Mouse (Mus musculus) limb, embryonic 11.5 days (tissue): Measurements from ENCODE around the gene Inha. TPM values are rescaled to one million over a fixed set of nuclear protein-coding genes. Genes with fewer than 3 reads are reported as not detected.

ENCODE experiments used
- ATAC-seq: fragments of 200-750 bp; cut with Nextera tagmentation; 2 replicates; pipeline ENCODE4 v1.8.0; 2017; ENCODE audit warnings: low read depth; ENCODE audit not compliant: insufficient number of reproducible peaks, low FRiP score, low TSS enrichment
- DNase-seq: peaks from one replicate; pipeline ENCODE4 v3.0.0-alpha.2; 2015; ENCODE audit warnings: low spot score
- H3K27ac ChIP-seq: fragments of 300-500 bp; sonication (generic); replicated peaks from 2 replicates; pipeline ENCODE4 v1.5.1; 2014; ENCODE audit warnings: low read depth, mild to moderate bottlenecking, low read length
- H3K27me3 ChIP-seq: fragments of 300-500 bp; sonication (generic); 2 replicates; pipeline ENCODE4 v1.6.1; 2014; ENCODE audit warnings: mild to moderate bottlenecking, low read length, mixed read lengths; ENCODE audit not compliant: control insufficient read depth, insufficient read depth
- H3K36me3 ChIP-seq: fragments of 300-500 bp; sonication (generic); 2 replicates; pipeline ENCODE4 v1.6.1; 2014; ENCODE audit warnings: mild to moderate bottlenecking, low read length, moderate library complexity, mixed read lengths; ENCODE audit not compliant: control insufficient read depth, insufficient read depth
- H3K4me1 ChIP-seq: fragments of 300-500 bp; sonication (generic); 2 replicates; pipeline ENCODE4 v1.6.1; 2014; ENCODE audit warnings: low read length, mixed read lengths; ENCODE audit not compliant: control insufficient read depth, insufficient read depth
- H3K4me2 ChIP-seq: fragments of 300-500 bp; sonication (generic); 2 replicates; pipeline ENCODE4 v1.6.1; 2014; ENCODE audit warnings: low read depth, mild to moderate bottlenecking, moderate library complexity; ENCODE audit not compliant: severe bottlenecking
- H3K4me3 ChIP-seq: fragments of 300-500 bp; sonication (generic); 2 replicates; pipeline ENCODE4 v1.5.1; 2014; ENCODE audit warnings: low read depth, low read length
- H3K9ac ChIP-seq: fragments of 300-500 bp; sonication (generic); 2 replicates; pipeline ENCODE4 v1.6.1; 2014; ENCODE audit warnings: mild to moderate bottlenecking, low read length
- H3K9me3 ChIP-seq: fragments of 300-500 bp; sonication (generic); 2 replicates; pipeline ENCODE4 v1.6.1; 2016; ENCODE audit warnings: low read length; ENCODE audit not compliant: control insufficient read depth
- WGBS: fragments of 180-500 bp; shearing (Covaris S2); extraction: QIAGEN DNeasy Blood & Tissue Kit; methylation state at CpG from one replicate; pipeline ENCODE4 v1.1.7; 2014; 5-methylcytosine and 5-hydroxymethylcytosine counted together
- polyA plus RNA-seq: library from polyadenylated mRNA; unstranded; fragments of >200 nt; fragmentation: Nextera tagmentation; extraction: Ambion mirVana; gene quantifications from 2 replicates; pipeline ENCODE4 v1.2.1, GENCODE M21; 2014

Inha gene
- polyA plus RNA-seq, 1 experiment from 2014 or later = 2.3 TPM

GRCm38 (mm10) chr1:75549289-75550279 is 42.7 kb downstream of the Inha start:
- WGBS = 87% methylated on average over 17 of the region's 17 CpGs

GRCm38 (mm10) chr1:75550586-75550985 is 43.7 kb downstream of the Inha start:
- Histone ChIP-seq H3K4me3 (no peak overlapping the region), H3K27me3 (no peaks in the 10 kb centered on the region), H3K9ac (no peak overlapping the region), H3K4me2 (no peak overlapping the region), H3K27ac (no peak overlapping the region), H3K4me1 (peaks cover 9% of the 10 kb centered on the region), H3K36me3 (peaks cover 5% of the 10 kb centered on the region), H3K9me3 (no peaks in the 10 kb centered on the region)
- ATAC-seq (no peak), DNase-seq (no peak)
- WGBS = 89% methylated on average over 15 of the region's 15 CpGs

More at GRCm38 (mm10) chr1:75549289-75550279, 42.7 kb downstream of the Inha start:
- peaks cover 5% of the 10 kb centered on the region for H3K36me3 ChIP-seq
- peaks cover 9% of the 10 kb centered on the region for H3K4me1 ChIP-seq
- no peak overlapping the region for H3K9ac ChIP-seq
- no peak overlapping the region for H3K27ac ChIP-seq
- ATAC-seq (no peak), DNase-seq (no peak)
- H3K9me3 ChIP-seq = no peaks in the 10 kb centered on the region
- H3K27me3 ChIP-seq = no peaks in the 10 kb centered on the region
- no peak overlapping the region for H3K4me3 ChIP-seq
- no peak overlapping the region for H3K4me2 ChIP-seq

- WGBS = 90% methylated on average over 7 of the region's 7 CpGs
- Histone ChIP-seq H3K27me3 (no peaks in the 10 kb centered on the region), H3K4me1 (peaks cover 3% of the 10 kb centered on the region; the same call in 1 of the 2 replicates), H3K4me3 (no peak overlapping the region), H3K9ac (no peak overlapping the region), H3K27ac (no peak overlapping the region), H3K36me3 (peaks cover 7% of the 10 kb centered on the region), H3K4me2 (no peak overlapping the region), H3K9me3 (no peaks in the 10 kb centered on the region)
- DNase-seq (no peak), ATAC-seq (no peak)
Measured at GRCm38 (mm10) chr1:75555680-75556079, 48.8 kb downstream of the Inha start.

- 86% methylated on average over 9 of the region's 9 CpGs for WGBS
- ATAC-seq (no peak), DNase-seq (no peak)
- Histone ChIP-seq H3K9me3 (no peaks in the 10 kb centered on the region), H3K4me1 (peaks cover 3% of the 10 kb centered on the region; the same call in 1 of the 2 replicates), H3K9ac (no peak overlapping the region), H3K36me3 (peaks cover 7% of the 10 kb centered on the region), H3K27me3 (no peaks in the 10 kb centered on the region), H3K4me3 (no peak overlapping the region), H3K4me2 (no peak overlapping the region), H3K27ac (no peak overlapping the region)
Measured at GRCm38 (mm10) chr1:75556143-75556781, 49.4 kb downstream of the Inha start.

- Histone ChIP-seq H3K9ac (no peak overlapping the region), H3K4me1 (peaks cover 3% of the 10 kb centered on the region; the same call in 1 of the 2 replicates), H3K4me3 (no peak overlapping the region), H3K4me2 (no peak overlapping the region), H3K9me3 (no peaks in the 10 kb centered on the region), H3K27ac (no peak overlapping the region), H3K36me3 (peaks cover 3% of the 10 kb centered on the region; the same call in 1 of the 2 replicates), H3K27me3 (no peaks in the 10 kb centered on the region)
- ATAC-seq (no peak), DNase-seq (no peak)
- 90% methylated on average over 7 of the region's 7 CpGs for WGBS
Measured at GRCm38 (mm10) chr1:75557041-75557440, 50.2 kb downstream of the Inha start.

- Histone ChIP-seq H3K4me1 (peaks cover 3% of the 10 kb centered on the region; the same call in 1 of the 2 replicates), H3K4me3 (no peak overlapping the region), H3K9ac (no peak overlapping the region), H3K27ac (no peak overlapping the region), H3K4me2 (no peak overlapping the region), H3K27me3 (no peaks in the 10 kb centered on the region), H3K9me3 (peaks cover 2% of the 10 kb centered on the region; the same call in 1 of the 2 replicates), H3K36me3 (0 out of 2 replicates have a peak, but pooled peaks cover 2% of the 10 kb centered on the region)
- WGBS = 84% methylated on average over 18 of the region's 18 CpGs
- ATAC-seq (no peak), DNase-seq (no peak)
Measured at GRCm38 (mm10) chr1:75558388-75559178, 51.7 kb downstream of the Inha start.

GRCm38 (mm10) chr1:75559212-75559925 is 52.5 kb downstream of the Inha start:
- ATAC-seq (peak; percentile 87), DNase-seq (peak; percentile 99)
- H3K4me3 ChIP-seq = no peak overlapping the region
- H3K4me2 ChIP-seq = peak overlapping the region; percentile 22
- peaks cover 2% of the 10 kb centered on the region; the same call in 1 of the 2 replicates for H3K9me3 ChIP-seq
- 8% methylated on average over 17 of the region's 17 CpGs for WGBS
- no peak overlapping the region for H3K27ac ChIP-seq
- H3K36me3 ChIP-seq = 0 out of 2 replicates have a peak, but pooled peaks cover 2% of the 10 kb centered on the region
- H3K27me3 ChIP-seq = no peaks in the 10 kb centered on the region
- H3K4me1 ChIP-seq = peaks cover 3% of the 10 kb centered on the region; the same call in 1 of the 2 replicates
- 0 out of 2 replicates have a peak overlapping the region, but pooled peaks have one; percentile 12 for H3K9ac ChIP-seq
